In the genomic region with DNA sequence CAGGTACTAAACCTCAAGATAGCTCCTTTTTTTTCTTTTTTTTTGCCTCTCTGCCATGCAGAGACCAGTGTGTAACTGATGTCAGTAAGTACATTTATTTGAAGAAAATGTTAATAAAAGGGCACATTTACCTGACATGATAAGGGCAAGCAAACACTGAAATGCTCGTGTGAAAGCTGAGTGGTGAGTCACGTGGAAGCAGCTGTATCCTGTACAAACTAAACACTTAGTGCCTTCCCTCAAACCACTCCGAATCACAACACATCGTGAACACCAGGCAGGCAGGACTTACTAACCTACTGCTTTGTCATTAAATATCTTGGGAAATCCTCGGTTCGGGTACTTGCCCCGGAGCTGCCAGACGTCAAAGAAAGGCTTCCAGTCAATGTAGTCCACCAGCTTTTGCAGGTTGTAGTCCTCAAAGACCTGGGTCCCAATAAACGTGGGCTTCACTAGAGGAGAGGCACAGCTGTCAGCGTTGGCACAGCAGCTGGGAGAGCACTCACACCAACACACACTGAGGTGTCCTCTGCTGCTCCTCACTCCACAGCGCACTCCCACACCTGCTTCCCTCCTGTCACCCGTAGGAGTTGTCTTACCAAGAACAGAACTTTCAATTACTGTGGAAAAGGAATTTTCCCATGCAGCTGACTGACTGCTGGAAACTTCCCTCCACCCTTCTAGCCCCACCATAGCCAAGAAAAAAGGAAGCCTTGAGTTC, we compare ENCODE assay signal across 20 mouse cellular contexts.
DNase-seq lines count a peak whose midpoint lies in the region; ATAC-seq and TF ChIP-seq lines count a peak whose summit lies in the region.
"Had no signal": no experiment of that assay in that cellular context is flagged by ENCODE, and none has a peak within 500 bp of the region (broad histone marks: within the 10 kb centered on the region; RNA-seq: fewer than 3 reads in every experiment).

No protein-coding gene starts in this region.

- TF ChIP-seq CTCF in heart, postnatal 0 days (IDR thresholded peaks at IDR 0.05; ENCODE audit: low read depth): no peak

- H3K9me3 ChIP-seq in heart, postnatal 0 days (replicated peaks; ENCODE audit: control insufficient read depth, low read length): no peaks in the 10 kb centered on the region
- H3K9me3 ChIP-seq: embryonic facial prominence, embryonic 13.5 days; kidney, embryonic 15.5 days; limb, embryonic 13.5 days; liver, embryonic 13.5 days; midbrain, embryonic 10.5 days had no signal

- peak; percentile 72 for ATAC-seq in frontal cortex, adult (ENCODE audit: low TSS enrichment)
- ATAC-seq in heart, postnatal 0 days (ENCODE audit: insufficient read depth, low read depth): no peak
- ATAC-seq: CD4-positive, CD25-positive, alpha-beta regulatory T cell, adult 4 months; forebrain, embryonic 14.5 days; intestine, embryonic 16.5 days; Patski had no signal

- H3K4me2 ChIP-seq in heart, postnatal 0 days (ENCODE audit: low read depth, low read length): no peak overlapping the region
- no peak overlapping the region for H3K4me2 ChIP-seq in myocyte (ENCODE audit: low read depth)
- H3K4me2 ChIP-seq: embryonic facial prominence, embryonic 13.5 days; kidney, embryonic 15.5 days; limb, embryonic 13.5 days; liver, embryonic 13.5 days; lung, embryonic 14.5 days had no signal

- 78% methylated on average over 12 of the region's 12 CpGs for WGBS in heart, postnatal 0 days

- TF ChIP-seq POLR2A in myocyte (IDR thresholded peaks at IDR 0.05; ENCODE audit: insufficient read length, low read depth): no peak

- H3K4me1 ChIP-seq in heart, postnatal 0 days (ENCODE audit: control insufficient read depth, insufficient read depth): peaks cover 24% of the 10 kb centered on the region
- H3K4me1 ChIP-seq: embryonic facial prominence, embryonic 13.5 days; kidney, embryonic 15.5 days; limb, embryonic 13.5 days; liver, embryonic 13.5 days; midbrain, embryonic 10.5 days had no signal

- no peak overlapping the region for H3K9ac ChIP-seq in heart, postnatal 0 days (replicated peaks; ENCODE audit: low read depth, low read length)
- H3K9ac ChIP-seq: embryonic facial prominence, embryonic 13.5 days; kidney, embryonic 15.5 days; limb, embryonic 13.5 days; liver, embryonic 13.5 days; lung, embryonic 14.5 days had no signal

- no peak overlapping the region for H3ac ChIP-seq in myocyte (ENCODE audit: control insufficient read depth, insufficient read length)

- H3K79me2 ChIP-seq in myocyte (ENCODE audit: control insufficient read depth, insufficient read depth): no peaks in the 10 kb centered on the region

- no peaks in the 10 kb centered on the region for H3K27me3 ChIP-seq in heart, postnatal 0 days (ENCODE audit: control insufficient read depth, insufficient read depth, low read length)
- H3K27me3 ChIP-seq in myocyte (ENCODE audit: control insufficient read depth, insufficient read depth, insufficient read length): no peaks in the 10 kb centered on the region
- H3K27me3 ChIP-seq: embryonic facial prominence, embryonic 13.5 days; kidney, embryonic 15.5 days; limb, embryonic 13.5 days; liver, embryonic 13.5 days; Patski had no signal

- H3K27ac ChIP-seq in heart, postnatal 0 days (ENCODE audit: low read depth): peak overlapping the region; percentile 98
- H3K27ac ChIP-seq: embryonic facial prominence, embryonic 13.5 days; kidney, embryonic 15.5 days; limb, embryonic 13.5 days; liver, embryonic 13.5 days; midbrain, embryonic 10.5 days had no signal

- H3K4me3 ChIP-seq in heart, postnatal 0 days (ENCODE audit: low read depth, low read length): no peak overlapping the region
- H3K4me3 ChIP-seq in myocyte: no peak overlapping the region
- H3K4me3 ChIP-seq: embryonic facial prominence, embryonic 13.5 days; kidney, embryonic 15.5 days; limb, embryonic 13.5 days; liver, embryonic 13.5 days; midbrain, embryonic 10.5 days had no signal

- DNase-seq in frontal cortex, postnatal 14 days (ENCODE audit: low spot score in 2 of 2): no peak
- DNase-seq in heart, postnatal 0 days (ENCODE audit: low spot score): no peak
- DNase-seq in heart, postnatal 4 days: no peak
- peak; percentile 41 for DNase-seq in 416B (ENCODE audit: low read depth)
- DNase-seq in spleen, adult 12 weeks (ENCODE audit: low spot score): no peak
- DNase-seq in adrenal gland, postnatal 25 days: no peak
- DNase-seq: liver, embryonic 13.5 days; lung, postnatal 4 days; thymus, postnatal 36 days had no signal

- TF ChIP-seq EP300 in heart, postnatal 0 days (IDR thresholded peaks at IDR 0.05; ENCODE audit: low read depth): no peak

- peaks cover 66% of the 10 kb centered on the region for H3K36me3 ChIP-seq in heart, postnatal 0 days (replicated peaks; ENCODE audit: control insufficient read depth, insufficient read depth, low read length)
- peaks cover 36% of the 10 kb centered on the region for H3K36me3 ChIP-seq in myocyte (ENCODE audit: control insufficient read depth, insufficient read depth)

TF ChIP-seq in myocyte, 11 proteins besides CTCF, POLR2A, EP300 and RAD21:
- TF ChIP-seq MYOD1 (IDR thresholded peaks at IDR 0.05; ENCODE audit: control insufficient read depth in 1 of 3, insufficient read length in 2 of 3, low read depth in 2 of 3): peak in 2 of 3 experiments; percentile 36 to 58
- no peak for TF ChIP-seq TCF3 (IDR thresholded peaks at IDR 0.05; ENCODE audit: insufficient read length, low read depth)
- peak in 2 of 3 experiments; percentile 7 to 10 for TF ChIP-seq MYOG (IDR thresholded peaks at IDR 0.05; ENCODE audit: control insufficient read depth in 1 of 3, insufficient read depth in 1 of 3, insufficient read length in 2 of 3, low read depth in 2 of 3)
